Mouse (Mus musculus) cerebellum, adult 8-10 months (tissue): ENCODE data around the gene Klhl21.

Experiments
- DNase-seq: peaks from one replicate; pipeline ENCODE4 v3.0.0; 2022

Klhl21 gene

GRCm38 (mm10) chr4:151996173-151996950 lies 12.2 kb upstream of the Klhl21 start, which contains the start of gene Phf13:
Gene Phf13 (minus strand): TSS chr4:151996258.
- DNase-seq, result peak; percentile 97

GRCm38 (mm10) chr4:151996951-151997222 lies 11.7 kb upstream of the Klhl21 start:
- DNase-seq, result no peak

DNA sequence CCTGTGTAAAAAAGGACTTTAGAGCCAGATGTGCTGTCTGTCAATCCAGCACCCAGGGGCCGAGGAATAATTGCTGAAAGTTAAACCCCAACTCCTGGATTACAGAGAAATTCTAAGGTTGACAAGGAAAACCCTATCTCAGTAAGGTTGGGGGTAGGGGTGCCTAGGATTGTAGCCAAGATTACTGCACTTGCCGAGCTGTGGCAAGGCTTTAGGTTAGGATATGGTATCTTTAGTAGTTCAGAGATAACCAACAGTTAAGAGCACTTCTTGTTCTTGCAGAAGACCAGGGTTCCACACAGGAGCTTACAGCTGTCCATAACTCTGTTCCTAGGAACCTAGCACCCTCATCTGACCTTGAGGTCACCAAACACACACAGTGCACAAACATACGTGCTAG lies 10.9 kb upstream of the Klhl21 start:
- DNase-seq, result peak; percentile 22

DNA sequence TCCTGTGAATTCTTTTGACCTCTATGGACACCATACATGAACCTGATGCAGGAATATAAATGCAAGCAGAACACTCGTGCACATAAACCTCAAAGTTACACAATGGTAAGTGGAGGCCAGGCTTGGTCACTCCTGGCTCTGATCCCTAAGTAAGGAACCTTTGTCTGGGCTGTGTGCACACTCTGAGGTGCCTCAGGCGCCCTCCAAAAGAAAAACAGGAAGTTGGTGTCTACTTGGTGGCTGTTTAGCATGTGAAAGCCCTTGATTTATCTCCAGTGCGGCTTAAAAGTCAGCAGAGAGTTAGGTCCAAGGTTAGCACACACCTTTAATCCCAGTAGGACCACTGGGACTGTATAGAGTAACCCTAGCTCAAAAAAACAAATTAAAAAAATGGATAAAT lies 9.1 kb upstream of the Klhl21 start:
- no peak for DNase-seq

DNA sequence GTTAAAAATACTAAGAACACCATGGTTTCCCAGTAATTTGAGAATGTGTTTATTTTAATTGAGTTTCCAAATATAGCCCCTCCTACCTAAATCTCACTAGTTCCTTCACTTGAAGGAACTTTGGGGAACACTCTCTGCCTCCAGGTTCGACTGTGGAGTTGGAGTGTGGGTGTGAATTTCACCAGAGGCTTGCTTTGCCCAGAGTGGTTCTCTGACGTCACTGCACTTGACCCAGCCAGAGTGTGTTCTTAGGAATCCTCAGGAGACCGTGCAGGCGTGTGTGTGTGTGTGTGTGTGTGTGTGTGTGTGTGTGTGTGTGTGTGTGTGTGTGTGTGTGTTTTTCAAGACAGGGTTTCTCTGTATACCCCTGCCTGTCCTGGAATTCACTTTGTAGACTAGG lies 7.7 kb upstream of the Klhl21 start:
- no peak for DNase-seq

GRCm38 (mm10) chr4:152001335-152001734 lies 7.3 kb upstream of the Klhl21 start:
- no peak for DNase-seq

DNA sequence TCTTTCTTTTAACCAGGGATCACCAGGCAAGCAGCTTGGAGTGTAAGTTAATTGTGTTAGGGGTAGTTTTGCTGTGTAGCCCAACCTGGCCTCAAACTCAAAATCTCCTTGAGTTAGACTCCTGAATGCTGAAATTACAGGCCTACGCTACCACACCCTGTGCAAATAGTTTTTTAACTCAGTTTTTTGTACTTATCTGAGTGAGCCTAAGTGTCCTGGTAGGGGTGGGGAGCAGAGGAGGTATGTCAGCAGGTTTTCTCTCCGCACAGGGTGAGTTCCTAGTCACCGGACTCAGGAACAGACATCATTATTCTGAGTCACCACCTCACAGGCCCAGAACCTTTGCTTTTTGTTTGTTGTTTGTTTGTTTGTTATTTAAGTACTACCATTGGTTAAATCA lies 6.5 kb upstream of the Klhl21 start:
- DNase-seq, result no peak

- no peak for DNase-seq
These were observed 2.5 kb upstream of the Klhl21 start for GRCm38 (mm10) chr4:152006137-152006536.

GRCm38 (mm10) chr4:152006812-152007211 lies 1.8 kb upstream of the Klhl21 start:
- DNase-seq, result no peak

DNA sequence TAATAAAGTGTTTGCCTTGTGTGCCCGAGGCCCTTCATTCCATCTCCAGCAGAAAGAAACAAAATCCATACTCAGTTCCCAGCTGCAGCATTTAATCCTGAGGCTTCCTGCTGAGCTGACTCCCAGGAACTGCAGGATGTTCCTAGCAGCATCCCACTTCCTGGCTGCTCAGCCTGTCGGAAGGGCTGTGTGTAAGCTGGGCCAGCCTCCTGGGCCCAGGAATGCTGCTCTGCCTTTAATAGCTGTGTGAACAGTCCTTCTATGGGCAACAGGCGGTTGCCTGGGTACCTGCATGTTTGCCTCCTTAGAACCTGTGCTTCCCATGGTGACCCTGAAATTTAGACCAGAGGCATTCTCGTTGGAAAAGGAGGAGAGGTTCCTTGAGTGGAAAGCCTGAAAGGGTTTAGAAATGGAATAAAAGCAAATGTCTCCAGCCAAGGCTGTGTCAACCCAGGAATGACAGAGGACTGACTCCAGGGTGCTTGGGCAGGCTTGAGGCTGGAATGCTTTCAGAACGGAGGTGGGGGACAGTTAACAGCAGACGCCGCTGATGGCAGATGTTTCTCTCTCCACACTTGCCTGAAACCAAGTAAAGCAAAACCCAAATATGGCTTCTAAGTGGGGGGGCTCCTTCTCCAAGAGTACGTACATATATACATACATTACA lies 989 bp upstream of the Klhl21 start:
- DNase-seq, result peak; percentile 27

- DNase-seq, result no peak
These were observed 479 bp upstream of the Klhl21 start for GRCm38 (mm10) chr4:152008148-152008500.

- peak; percentile 70 for DNase-seq
These were observed 761 bp downstream of the Klhl21 start for GRCm38 (mm10) chr4:152009076-152010051.

DNA sequence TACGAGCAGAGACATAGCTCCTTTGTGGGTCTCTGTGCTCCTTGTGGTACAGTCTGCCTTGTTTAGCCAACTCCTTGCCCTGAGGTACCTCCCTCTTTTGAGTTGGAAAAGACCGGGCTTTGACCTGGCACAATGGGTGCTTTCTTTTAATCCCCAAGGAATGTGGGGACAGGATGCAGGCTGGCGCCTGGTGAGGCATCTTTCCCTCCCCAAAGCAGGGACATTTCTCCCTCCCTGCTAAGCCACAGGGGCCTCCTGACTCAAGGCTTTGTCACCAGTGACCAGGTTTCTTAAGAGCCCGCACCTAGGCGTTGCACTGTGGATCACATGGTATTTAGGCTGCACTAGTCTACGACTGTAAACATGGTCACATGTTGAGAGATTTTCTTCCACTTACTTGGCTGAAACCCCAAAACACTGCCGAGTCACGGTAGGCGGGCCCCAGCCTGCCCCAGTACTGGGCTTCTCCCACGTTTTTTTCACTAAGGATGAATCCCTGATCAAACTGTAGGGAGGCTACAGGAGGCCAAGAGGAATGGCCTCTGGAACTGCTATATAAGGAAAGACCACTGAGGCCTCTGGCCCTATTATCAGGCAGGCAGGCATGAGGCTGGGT lies 1.6 kb downstream of the Klhl21 start:
- no peak for DNase-seq

- no peak for DNase-seq
These were observed 2.1 kb downstream of the Klhl21 start for GRCm38 (mm10) chr4:152010707-152011134.

- DNase-seq, result no peak
These were observed 2.7 kb downstream of the Klhl21 start for GRCm38 (mm10) chr4:152011171-152011760.

DNA sequence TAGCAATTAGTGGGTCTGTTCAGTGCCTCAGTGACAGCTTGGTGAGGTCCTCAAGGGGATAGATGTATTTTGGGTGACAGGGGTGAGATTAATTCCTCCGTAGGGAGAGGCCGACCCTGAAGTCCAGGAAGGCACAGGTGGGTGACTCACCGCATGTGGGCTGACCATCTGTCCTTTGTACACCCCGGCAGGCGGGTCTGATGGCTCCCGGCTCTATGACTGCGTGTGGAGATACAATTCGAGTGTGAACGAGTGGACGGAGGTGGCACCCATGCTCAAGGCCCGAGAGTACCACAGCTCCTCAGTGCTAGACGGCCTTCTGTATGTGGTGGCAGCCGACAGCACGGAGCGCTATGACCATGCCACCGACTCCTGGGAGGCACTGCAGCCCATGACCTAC lies 3.5 kb downstream of the Klhl21 start:
- no peak for DNase-seq

- no peak for DNase-seq
These were observed 4.6 kb downstream of the Klhl21 start for GRCm38 (mm10) chr4:152013036-152013813.

GRCm38 (mm10) chr4:152019073-152019472 lies 10.5 kb downstream of the Klhl21 start:
- no peak for DNase-seq

DNA sequence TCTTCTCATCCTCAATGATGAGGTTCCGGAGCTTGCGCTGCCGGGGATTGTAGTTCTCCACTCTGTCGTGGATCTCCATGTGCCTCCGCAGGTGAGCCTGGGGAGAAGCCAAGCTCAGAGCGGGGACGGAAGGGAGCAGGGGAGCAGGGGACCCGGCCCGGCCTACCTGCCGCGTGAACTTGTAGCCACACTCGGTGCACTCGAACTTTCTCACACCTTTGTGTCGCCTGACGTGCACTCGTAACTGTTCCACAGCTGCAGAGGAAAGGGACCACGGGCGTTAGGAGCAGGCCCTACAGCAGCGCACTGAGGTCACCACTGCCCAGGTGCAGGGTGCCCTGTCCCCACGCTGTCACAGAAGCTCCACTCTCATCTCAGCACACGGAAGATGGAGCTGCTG lies 11.4 kb downstream of the Klhl21 start:
- DNase-seq, result no peak

DNA sequence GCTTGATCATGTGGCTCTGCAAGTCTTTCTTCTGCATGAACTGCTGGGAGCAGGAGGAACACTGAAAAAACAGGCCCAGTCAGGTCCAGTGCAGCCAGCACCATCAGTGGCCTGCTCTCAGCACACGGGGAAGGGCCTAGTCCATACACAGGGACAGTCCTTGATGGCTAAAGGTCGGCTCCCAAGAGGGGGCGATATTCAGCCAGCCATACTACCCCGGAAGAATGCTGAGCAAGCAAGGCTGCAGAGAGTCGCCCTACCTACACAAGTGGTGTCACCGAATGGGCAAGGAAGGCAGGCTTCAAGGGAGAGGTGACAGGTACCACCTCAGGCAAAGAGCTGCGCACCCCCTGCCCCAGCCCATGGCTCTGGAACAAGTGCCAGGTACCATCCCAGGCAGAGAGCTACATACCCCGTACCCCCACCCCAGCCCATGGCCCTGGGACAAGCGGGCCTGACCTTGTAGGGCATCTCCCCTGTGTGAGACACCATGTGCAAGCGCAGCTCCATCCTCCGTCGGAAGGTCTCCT lies 13.0 kb downstream of the Klhl21 start:
- DNase-seq, result no peak

DNA sequence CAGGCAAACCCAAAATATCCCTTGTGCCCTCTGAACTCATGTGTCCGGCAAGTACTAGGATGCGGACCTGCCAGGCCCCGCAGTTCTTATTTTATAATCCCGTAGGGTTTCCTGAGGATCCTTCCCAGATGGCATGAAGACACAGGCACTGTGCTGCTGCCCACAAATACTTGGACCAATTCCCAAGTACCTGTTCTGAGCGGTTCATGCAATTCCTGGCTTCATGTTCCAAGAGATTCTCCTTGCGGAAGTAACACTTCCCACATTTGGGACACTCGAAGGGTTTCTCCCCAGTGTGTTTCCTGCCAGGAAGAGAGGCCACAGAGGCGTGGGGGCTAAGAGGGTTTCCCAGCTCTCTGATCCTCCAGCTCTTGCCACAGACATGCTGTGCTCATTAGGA lies 13.9 kb downstream of the Klhl21 start:
- no peak for DNase-seq

DNA sequence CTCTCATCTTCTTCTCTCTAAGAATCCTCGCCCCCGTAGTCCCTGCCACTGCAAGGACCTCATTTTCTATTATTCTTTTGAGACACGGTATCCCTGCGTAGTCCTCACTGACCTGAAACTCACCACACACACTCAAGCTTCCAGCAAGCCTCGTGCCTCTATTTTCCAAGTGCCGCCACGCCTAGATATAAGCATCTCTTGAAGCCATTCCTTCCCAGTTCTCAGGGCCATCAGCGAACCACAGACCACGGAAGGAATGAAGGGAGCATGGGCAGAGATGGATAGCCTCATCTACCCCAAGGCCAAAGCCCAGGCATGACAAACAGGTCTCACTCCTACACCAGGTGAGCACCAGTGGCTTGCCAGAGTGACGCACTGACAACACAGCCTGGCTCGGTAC lies 15.9 kb downstream of the Klhl21 start:
- no peak for DNase-seq
